Mouse (Mus musculus) ovary, postnatal 14 days (tissue): Measurements from ENCODE around the gene Filip1l.

ENCODE experiments used
- DNase-seq: peaks from one replicate; pipeline ENCODE4 v3.0.0; 2022; ENCODE audit warnings: low spot score

Filip1l gene

DNA sequence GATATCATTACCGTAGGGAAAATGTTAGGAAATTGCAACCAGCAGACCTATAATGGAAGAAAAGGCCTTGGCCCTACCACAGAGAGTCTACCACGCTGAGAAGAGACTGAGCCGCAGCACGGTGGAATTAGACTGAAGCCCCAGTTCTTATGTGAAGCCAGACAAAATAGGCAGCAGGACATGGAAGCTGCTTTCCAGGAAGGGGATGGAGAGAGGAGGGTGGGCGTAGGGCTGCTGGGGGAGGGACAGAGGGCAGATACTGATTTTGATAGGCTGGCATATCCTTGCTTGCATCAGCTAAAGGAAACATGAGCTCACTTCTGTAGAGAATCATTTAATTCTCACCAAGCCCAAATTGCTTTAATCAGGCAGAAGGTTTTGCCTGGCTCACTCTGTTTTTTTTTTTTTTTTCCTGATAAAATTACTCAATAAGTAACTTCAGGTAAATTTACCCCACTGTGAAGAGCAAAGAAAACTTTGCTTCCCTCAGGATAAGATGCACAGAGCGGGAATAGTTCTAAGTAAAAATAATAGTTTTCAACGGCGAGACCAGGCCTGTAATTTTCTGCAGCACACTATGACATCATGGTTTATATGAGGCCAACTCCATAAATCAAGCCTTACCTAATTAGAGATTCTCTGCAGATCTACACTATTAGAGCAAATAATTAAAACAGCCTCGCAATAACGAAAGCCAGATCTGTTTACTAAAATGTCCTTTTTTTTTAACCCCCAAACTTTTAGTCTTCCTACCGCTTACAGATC, 84.8 kb downstream of the Filip1l start:
- no peak for DNase-seq

GRCm38 (mm10) chr16:57438288-57438685, 85.4 kb downstream of the Filip1l start:
- no peak for DNase-seq

DNA sequence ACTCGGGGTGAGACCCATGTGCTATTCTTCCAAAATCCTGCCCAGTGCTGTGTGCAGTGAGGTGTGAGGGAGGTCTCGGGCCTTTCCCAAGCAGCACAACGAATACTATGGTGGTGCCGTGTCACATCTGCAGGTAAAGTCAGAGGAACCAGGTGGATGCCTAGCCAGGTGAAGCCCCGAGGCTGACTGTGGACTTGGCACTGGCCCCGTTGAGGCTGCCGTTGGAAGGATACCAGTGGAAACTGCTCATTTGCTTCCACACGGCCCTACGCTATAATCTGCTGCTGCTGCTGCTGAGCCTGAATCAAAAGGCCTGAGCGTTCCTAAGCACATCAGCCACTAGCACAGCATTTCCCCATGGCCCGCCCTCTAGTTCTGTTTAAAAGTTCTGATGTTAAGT, 86.3 kb downstream of the Filip1l start:
- no peak for DNase-seq

GRCm38 (mm10) chr16:57440706-57441437, 88.0 kb downstream of the Filip1l start:
- no peak for DNase-seq

DNA sequence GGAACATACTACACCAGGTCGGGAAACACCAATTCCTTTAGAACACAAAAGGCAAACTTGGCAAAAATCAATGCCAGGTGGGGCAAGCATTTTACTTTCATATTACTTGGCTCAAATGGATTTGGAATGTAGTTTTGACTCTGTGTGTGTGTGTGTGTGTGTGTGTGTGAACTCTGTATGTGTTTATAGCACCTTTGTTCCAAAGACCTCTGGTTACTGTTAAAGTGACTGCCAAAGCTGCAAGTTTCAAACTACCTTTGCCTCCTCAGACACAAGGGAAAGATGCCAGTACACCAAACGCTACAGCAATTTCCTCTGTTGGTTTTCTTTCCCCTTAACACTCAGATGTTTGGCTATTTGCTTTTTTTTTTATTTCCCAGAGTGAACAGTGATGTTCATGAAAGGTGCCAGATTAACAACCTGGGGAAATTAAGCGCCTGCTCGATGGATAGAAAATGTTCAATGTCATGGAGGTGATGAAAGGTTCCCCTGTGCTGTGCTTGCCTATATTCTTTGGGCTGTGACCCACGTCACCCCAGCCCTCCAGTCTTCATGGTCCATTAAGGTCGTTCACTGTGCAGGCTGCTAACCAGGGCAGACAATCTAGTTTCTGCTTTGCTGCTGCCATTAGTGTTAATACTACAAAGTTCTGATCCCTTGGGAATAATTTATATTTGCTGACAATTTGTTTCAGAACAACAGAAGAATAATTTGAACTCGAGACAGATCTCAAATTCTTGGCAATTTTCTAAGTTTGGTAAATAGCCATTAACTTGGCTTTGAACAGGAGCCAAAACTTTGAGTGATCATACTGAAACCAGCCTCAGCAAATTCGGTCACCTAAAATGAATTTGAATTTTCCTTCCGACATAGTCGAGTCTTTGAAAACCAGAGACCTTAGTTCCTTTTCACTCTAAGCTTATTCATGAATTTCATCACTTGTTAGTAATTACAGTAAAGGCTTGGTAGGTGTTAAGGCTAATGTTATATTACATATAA, 92.5 kb downstream of the Filip1l start:
- no peak for DNase-seq

DNA sequence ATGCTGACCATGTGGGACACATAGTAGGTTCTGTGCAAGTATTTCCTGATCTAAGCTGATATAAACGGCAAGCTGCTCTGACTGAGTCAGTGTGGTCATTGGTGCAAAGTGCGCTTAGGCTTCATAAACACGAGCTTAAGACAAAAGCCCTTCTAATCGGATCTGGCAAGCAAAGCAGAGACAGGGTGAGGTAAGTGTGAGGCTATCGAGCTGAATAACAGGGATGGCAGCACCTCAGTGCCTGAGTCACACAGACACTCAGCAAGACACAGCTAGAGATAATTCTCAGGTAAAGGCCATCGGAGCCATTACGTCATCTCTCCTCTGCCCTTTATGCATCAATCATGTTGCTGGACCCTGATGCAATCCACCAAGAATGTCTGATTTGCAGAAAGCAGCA, 100.1 kb downstream of the Filip1l start:
- DNase-seq: no peak

GRCm38 (mm10) chr16:57454106-57454763, 101.3 kb downstream of the Filip1l start:
- DNase-seq: no peak

GRCm38 (mm10) chr16:57455573-57455972, 102.7 kb downstream of the Filip1l start:
- no peak for DNase-seq

- DNase-seq: no peak
These were observed 103.1 kb downstream of the Filip1l start for GRCm38 (mm10) chr16:57456003-57456402.

DNA sequence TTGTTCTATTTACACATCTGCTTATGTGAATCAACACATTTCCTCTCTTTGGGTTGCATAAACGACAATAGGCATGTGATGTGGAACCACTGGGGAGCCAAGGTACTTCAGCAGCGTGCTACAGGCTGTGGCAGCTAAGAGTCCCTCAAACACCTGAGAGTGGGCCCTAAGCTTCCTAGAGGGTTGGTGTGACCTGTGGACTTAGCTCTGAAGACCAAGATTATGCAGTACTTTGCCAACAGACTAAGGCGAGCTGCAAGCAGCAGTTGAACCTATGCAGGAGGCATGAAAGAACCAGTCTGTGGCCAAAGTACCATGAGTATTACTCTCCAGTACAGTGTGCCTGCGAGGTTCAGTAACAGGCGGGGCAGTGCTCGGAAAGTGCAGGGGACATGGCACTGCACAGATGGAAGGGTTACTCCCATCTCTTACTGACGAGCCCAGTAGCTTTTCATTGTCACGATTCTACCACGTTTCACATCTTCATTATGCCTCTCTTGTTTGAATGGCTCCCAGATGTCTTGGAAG, 112.6 kb downstream of the Filip1l start:
- no peak for DNase-seq

GRCm38 (mm10) chr16:57469301-57469700, 116.4 kb downstream of the Filip1l start:
- DNase-seq: no peak

DNA sequence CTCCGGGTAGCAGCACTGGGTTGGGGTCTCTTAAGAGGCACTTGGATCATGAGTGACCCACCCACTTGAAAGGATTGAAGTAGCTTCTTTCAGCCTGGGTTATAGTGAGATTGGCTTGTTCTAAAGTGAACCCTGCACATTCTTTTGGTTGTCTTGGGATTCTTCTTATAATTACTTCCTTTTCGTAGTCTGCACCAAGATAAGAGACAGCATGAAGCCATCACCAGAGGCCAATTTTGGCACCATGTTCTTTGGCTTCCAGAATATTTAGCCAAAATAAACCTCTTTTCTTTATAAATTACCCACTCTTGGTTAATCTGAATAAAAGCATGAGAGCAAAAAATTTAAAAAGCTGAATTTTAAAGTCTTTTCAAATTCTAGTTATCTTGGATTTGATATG, 117.0 kb downstream of the Filip1l start:
- no peak for DNase-seq

DNA sequence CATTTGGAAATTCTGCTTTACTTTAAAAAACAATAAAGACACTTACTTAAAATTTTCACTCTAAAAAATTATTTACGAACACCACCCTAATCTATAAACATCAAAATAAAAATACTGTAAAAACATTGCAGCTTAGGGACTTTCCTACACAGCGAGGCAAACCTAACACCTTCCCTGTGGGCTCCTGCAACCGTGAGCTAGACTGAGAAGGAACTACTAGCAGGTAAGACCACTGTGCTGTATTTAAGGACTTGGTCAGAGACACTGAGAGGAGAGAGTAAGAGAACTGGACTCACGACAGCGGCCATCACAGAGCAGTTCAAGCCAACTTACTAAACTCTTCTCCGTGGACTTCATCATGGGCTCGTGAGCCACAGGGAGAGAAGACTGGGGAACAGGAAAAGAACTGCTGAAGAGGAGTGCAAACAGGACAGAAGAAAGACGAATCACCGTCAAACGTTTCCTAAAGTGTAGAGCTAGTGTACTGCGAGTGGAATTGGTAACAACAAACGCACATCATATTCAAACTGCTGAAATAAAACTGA, 117.5 kb downstream of the Filip1l start:
- no peak for DNase-seq

- DNase-seq: no peak
These were observed 118.2 kb downstream of the Filip1l start for GRCm38 (mm10) chr16:57471071-57471470.

GRCm38 (mm10) chr16:57473415-57474085, 120.7 kb downstream of the Filip1l start:
- no peak for DNase-seq

DNA sequence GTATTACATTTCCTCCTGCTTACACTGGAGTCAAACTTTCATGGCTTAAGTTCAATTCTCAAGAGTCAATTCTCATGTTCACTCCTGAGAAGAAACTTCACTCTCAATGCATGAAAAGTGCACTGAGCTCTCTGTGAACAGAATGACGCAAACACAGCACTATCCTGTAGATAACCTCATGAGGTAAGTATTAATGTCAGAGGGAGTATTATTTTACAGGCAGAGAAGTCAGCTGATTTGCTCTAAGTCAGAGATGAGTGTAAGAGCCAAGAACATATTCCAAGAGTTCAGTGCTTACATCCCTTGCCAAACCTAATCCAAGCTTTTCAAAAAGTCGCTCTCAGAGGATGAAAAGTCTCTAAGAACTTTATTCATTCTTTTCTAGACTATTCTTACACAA, 125.6 kb downstream of the Filip1l start:
- DNase-seq: no peak

- DNase-seq: no peak
These were observed 126.9 kb downstream of the Filip1l start for GRCm38 (mm10) chr16:57479776-57480175.

DNA sequence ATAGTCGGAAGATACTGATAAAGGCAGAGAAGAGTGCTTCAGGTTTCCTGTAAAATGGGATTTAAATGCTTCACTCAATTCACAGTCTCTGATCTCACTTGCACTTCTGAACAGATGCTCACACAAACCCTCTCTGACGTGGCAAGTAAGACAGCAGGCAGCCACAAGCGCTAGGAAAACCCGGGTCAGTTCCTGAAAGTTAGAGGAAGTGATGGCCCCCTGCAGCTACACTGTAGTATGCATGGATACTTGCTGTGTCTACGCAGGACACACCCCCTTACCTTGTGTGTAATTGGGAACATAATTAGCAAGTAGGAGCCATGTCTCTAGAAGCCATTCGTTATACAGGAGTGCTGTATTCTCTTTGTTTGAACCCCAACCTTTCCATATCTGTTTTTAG, 129.4 kb downstream of the Filip1l start:
- DNase-seq: no peak

GRCm38 (mm10) chr16:57482911-57483310, 130.0 kb downstream of the Filip1l start:
- DNase-seq: no peak

DNA sequence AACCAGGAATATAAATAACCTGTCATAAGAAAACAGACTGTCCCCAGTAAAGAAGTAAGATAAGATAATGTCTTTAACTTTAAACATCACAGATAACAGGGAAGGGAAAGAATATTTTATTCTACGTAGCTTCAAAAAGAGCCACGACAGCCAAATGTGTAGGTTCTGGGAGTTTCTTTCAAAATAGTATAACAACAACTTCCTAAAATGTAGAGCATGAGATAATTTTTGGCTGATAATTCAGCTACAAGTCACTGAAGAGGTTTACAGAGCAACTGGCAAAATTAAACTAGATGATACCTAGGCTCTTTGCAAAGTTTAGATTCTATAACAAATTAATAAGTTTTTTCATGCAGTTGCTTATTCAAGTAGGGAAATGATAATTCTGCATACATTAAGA, 130.6 kb downstream of the Filip1l start:
- DNase-seq: no peak
